Mouse (Mus musculus): ENCODE data around the gene Gm11361. TPM values are rescaled to one million over a fixed set of nuclear protein-coding genes. Genes with fewer than 3 reads are reported as not detected.

Gene Gm11361
- 0.59 and 2.1 TPM in 2 replicates for polyA plus RNA-seq (2014; fragmentation: Nextera tagmentation; extraction: Ambion mirVana)

DNA sequence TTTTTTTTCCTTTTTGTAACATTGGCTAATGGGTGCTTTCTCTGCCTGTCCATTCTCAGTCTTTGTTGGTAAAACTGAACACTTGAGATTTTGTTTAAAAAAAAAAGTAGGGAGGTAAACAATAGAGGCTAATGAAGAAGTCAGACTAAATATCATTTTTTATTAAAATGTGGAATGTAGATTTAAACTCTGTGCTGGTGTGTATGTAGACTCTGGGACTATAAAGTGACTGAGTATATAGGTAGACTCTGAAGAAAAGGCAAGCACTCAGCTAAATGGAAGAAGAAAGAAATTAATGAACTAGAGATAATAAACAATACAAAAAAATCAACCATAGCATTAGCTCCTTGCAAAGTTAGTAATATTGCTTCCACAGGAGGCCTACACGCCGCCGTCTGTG, at the start of gene Gm11361:
TSS of gene Gm11361 (plus strand) at position 301 of the 400 bp plus-strand sequence.
- Histone ChIP-seq H3K27me3 (ENCODE audit: control insufficient read depth, insufficient read depth, low read length) (no peaks in the 10 kb centered on the region), H3K36me3 (replicated peaks; ENCODE audit: control insufficient read depth, insufficient read depth) (no peaks in the 10 kb centered on the region), H3K4me3 (replicated peaks; ENCODE audit: low read length) (no peak within 1 kb of the TSS), H3K4me2 (replicated peaks) (no peak within 1 kb of the TSS), H3K4me1 (replicated peaks; ENCODE audit: control insufficient read depth, insufficient read depth, low read length) (no peaks in the 10 kb centered on the region), H3K27ac (no peak within 1 kb of the TSS), H3K9ac (no peak within 1 kb of the TSS), H3K9me3 (ENCODE audit: control insufficient read depth, low read length) (no peaks in the 10 kb centered on the region)
- DNase-seq (ENCODE audit: low spot score) (no peak), ATAC-seq (ENCODE audit: low FRiP score) (no peak)
- 97% methylated on average over 3 of the region's 3 CpGs for WGBS

DNA sequence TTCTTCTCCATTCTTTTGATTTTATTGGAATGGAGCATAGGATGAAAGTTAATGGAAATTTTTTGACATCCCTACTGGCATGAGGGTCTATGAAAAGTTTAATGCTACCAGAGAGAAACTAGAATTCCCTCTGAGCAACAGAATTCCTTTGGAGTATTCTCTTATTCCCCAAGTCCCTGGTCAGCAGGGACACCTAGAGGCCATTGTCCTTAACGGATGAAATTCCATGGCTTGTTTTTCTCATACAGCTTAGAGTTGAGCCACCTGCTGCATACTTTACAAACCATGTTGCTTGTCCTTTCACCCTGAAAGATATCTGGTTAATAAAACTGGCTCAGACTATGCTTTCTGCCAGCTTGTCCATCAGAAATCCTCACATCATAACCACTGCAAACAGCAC, 7.1 kb downstream of the Gm11361 start:
- Histone ChIP-seq H3K27ac (no peak overlapping the region), H3K4me2 (replicated peaks) (no peak overlapping the region), H3K9me3 (ENCODE audit: control insufficient read depth, low read length) (no peaks in the 10 kb centered on the region), H3K4me1 (replicated peaks; ENCODE audit: control insufficient read depth, insufficient read depth, low read length) (no peaks in the 10 kb centered on the region), H3K4me3 (replicated peaks; ENCODE audit: low read length) (no peak overlapping the region), H3K36me3 (replicated peaks; ENCODE audit: control insufficient read depth, insufficient read depth) (no peaks in the 10 kb centered on the region), H3K9ac (no peak overlapping the region), H3K27me3 (ENCODE audit: control insufficient read depth, insufficient read depth, low read length) (no peaks in the 10 kb centered on the region)
- WGBS: 19% methylated on average over 1 of the region's 1 CpGs
- ATAC-seq (ENCODE audit: low FRiP score) (no peak), DNase-seq (ENCODE audit: low spot score) (no peak)

DNA sequence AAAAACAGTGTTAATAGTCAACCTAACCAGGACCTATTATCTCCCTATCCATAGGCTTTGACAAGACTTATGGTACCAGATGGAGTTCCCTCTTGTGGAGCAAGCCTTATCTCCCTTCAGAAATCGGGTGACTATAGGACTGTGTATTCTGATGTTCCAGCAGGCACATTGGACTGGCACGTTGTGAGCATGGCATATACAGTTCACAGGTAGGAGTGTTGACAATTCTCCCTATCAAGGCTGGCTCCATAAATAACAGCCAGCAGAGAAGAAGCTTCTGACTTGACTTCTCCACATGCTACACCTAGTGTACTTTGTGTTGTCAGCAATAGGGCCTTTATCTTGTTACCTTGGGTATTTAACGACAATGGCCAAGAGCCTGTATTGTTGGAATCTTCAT, 30.0 kb downstream of the Gm11361 start:
- H3K27ac ChIP-seq: no peak overlapping the region
- no peak overlapping the region for H3K4me2 ChIP-seq (replicated peaks)
- H3K4me1 ChIP-seq (replicated peaks; ENCODE audit: control insufficient read depth, insufficient read depth, low read length): no peaks in the 10 kb centered on the region
- H3K9ac ChIP-seq: no peak overlapping the region
- no peaks in the 10 kb centered on the region for H3K27me3 ChIP-seq (ENCODE audit: control insufficient read depth, insufficient read depth, low read length)
- no peaks in the 10 kb centered on the region for H3K9me3 ChIP-seq (ENCODE audit: control insufficient read depth, low read length)
- no peak for ATAC-seq (ENCODE audit: low FRiP score)
- no peaks in the 10 kb centered on the region for H3K36me3 ChIP-seq (replicated peaks; ENCODE audit: control insufficient read depth, insufficient read depth)
- DNase-seq (ENCODE audit: low spot score): no peak
- no peak overlapping the region for H3K4me3 ChIP-seq (replicated peaks; ENCODE audit: low read length)
- 96% methylated on average over 3 of the region's 3 CpGs for WGBS

DNA sequence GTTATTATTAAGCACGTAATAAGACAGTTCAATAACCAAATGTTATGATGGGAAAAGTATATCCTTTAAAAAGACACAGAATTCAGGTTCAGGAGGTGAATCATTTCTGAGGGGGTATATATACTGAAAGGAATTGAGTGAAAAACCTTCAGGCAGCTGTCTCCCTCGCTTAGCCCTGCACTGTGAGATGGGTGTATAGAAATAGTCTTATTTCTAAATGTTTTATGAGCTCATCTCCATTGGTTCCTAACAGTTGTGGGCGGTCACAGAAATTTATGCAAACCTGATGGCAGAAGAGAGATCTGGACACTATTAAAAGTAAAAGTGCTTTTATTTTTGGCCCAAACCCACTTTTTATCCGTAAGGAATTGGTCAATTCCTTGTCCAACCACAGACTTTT, 36.9 kb downstream of the Gm11361 start:
- 66% methylated on average over 4 of the region's 4 CpGs for WGBS
- H3K27ac ChIP-seq: peak overlapping the region; percentile 70
- H3K36me3 ChIP-seq (replicated peaks; ENCODE audit: control insufficient read depth, insufficient read depth): no peaks in the 10 kb centered on the region
- DNase-seq (ENCODE audit: low spot score) (no peak), ATAC-seq (ENCODE audit: low FRiP score) (no peak)
- peaks cover 26% of the 10 kb centered on the region for H3K4me1 ChIP-seq (replicated peaks; ENCODE audit: control insufficient read depth, insufficient read depth, low read length)
- H3K27me3 ChIP-seq (ENCODE audit: control insufficient read depth, insufficient read depth, low read length): no peaks in the 10 kb centered on the region
- H3K4me3 ChIP-seq (replicated peaks; ENCODE audit: low read length): no peak overlapping the region
- no peak overlapping the region for H3K9ac ChIP-seq
- no peaks in the 10 kb centered on the region for H3K9me3 ChIP-seq (ENCODE audit: control insufficient read depth, low read length)
- H3K4me2 ChIP-seq (replicated peaks): peak overlapping the region; percentile 16; the same call in 1 of the 2 replicates

DNA sequence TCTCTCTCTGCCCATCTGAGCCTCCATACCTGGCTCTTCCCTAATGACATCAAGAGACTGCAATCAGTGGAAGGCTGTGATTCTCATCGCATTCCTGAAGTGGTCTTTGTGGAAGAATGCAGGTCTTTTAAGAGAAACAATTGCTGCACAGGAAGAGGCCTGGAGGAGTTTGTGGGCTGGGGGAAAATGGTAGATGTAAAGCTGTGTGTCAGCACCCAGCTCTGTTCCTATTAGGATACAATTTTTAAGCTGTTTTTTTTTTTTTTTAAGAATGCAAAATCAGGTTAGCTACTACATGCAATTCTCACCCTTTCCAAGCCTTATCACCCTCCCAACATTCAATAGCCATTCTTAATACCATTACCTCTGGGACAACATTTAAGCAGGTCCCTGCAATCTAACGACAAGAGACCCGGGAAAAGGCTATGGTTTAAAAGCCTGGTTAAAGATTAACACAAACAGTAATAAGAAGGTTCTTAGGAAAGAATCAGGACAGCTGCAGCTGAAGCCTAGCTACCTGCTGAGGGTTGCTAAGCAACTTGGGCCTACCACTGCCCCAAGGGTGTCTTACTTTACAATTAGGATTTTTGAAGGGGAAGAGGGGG, 37.5 kb downstream of the Gm11361 start:
- Histone ChIP-seq H3K4me2 (replicated peaks) (peak overlapping the region; percentile 16), H3K27ac (peak overlapping the region; percentile 70), H3K36me3 (replicated peaks; ENCODE audit: control insufficient read depth, insufficient read depth) (no peaks in the 10 kb centered on the region), H3K4me1 (replicated peaks; ENCODE audit: control insufficient read depth, insufficient read depth, low read length) (peaks cover 26% of the 10 kb centered on the region), H3K9me3 (ENCODE audit: control insufficient read depth, low read length) (no peaks in the 10 kb centered on the region), H3K9ac (no peak overlapping the region), H3K4me3 (replicated peaks; ENCODE audit: low read length) (no peak overlapping the region), H3K27me3 (ENCODE audit: control insufficient read depth, insufficient read depth, low read length) (no peaks in the 10 kb centered on the region)
- ATAC-seq (ENCODE audit: low FRiP score): peak; percentile 87
- WGBS: 1% methylated on average over 3 of the region's 3 CpGs
- DNase-seq (ENCODE audit: low spot score): peak; percentile 69

DNA sequence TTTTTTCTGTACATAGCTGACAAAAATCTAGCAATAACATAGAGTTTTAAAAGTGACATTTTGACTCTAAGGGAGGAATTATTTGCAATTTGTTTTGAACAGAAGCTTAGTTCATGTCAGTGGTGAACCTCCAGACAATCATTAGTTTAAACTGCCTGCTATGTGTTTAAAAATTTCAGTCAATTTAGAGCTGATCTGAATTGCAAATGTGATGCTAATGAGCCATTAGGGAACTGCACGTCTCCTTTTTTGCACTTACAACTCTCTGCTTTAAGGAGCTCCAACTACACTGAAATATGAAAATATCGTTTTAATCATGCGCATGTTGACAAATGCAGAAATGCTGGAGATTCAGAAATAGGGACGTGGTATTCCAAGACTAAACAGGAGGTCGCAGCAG, 38.2 kb downstream of the Gm11361 start:
- WGBS: 26% methylated on average over 5 of the region's 5 CpGs
- peak; percentile 77 for ATAC-seq (ENCODE audit: low FRiP score)

DNA sequence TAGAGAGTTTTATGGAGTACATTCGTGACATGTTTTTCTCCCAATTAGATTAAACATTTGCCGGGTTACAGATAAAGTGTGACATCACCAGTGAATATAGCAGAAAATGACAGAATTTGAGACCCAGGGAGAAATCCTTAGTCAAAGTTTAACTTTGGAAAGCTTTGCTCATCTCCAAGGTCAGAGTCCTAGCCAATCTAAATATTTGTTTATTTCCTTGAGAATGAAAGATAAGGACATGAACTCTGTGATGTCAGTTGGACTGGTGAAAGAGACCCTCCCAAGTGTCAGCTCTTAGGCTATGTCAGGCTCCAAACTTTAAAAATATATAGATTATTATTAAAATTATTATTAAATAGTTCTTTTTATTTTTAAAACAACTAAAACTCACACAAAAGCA, 39.8 kb downstream of the Gm11361 start:
- Histone ChIP-seq H3K9me3 (ENCODE audit: control insufficient read depth, low read length) (no peaks in the 10 kb centered on the region), H3K4me2 (replicated peaks) (no peak overlapping the region), H3K9ac (no peak overlapping the region), H3K27me3 (ENCODE audit: control insufficient read depth, insufficient read depth, low read length) (no peaks in the 10 kb centered on the region), H3K4me3 (replicated peaks; ENCODE audit: low read length) (no peak overlapping the region), H3K4me1 (replicated peaks; ENCODE audit: control insufficient read depth, insufficient read depth, low read length) (peaks cover 26% of the 10 kb centered on the region), H3K36me3 (replicated peaks; ENCODE audit: control insufficient read depth, insufficient read depth) (no peaks in the 10 kb centered on the region), H3K27ac (no peak overlapping the region)
- WGBS: 93% methylated on average over 2 of the region's 2 CpGs
- ATAC-seq (ENCODE audit: low FRiP score) (no peak), DNase-seq (ENCODE audit: low spot score) (no peak)

More for the DNA sequence above, 38.2 kb downstream of the Gm11361 start:
- Histone ChIP-seq H3K27me3 (ENCODE audit: control insufficient read depth, insufficient read depth, low read length) (no peaks in the 10 kb centered on the region), H3K9ac (no peak overlapping the region), H3K4me2 (replicated peaks) (peak overlapping the region; percentile 19), H3K4me1 (replicated peaks; ENCODE audit: control insufficient read depth, insufficient read depth, low read length) (peaks cover 26% of the 10 kb centered on the region), H3K9me3 (ENCODE audit: control insufficient read depth, low read length) (no peaks in the 10 kb centered on the region), H3K4me3 (replicated peaks; ENCODE audit: low read length) (no peak overlapping the region), H3K27ac (peak overlapping the region; percentile 70), H3K36me3 (replicated peaks; ENCODE audit: control insufficient read depth, insufficient read depth) (no peaks in the 10 kb centered on the region)
- peak; percentile 63 for DNase-seq (ENCODE audit: low spot score)

DNA sequence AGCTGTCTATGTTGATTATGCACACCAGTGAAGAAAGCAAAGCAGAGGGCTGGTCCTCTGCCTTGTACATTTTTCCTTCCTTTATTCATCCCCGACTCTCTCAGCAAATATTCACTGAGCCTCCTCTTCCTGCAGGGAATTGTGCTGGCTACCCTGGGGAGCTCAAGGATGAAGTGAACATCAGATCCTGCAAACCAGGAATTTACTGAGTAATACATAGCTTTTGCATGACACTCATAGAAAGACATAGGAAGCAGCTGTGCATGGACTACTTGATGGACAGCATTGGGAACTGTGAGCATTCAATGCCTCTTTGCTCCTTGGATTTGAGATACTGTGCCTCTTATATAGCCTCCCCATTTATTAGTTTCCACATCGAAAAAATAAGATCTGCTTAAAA, 40.2 kb downstream of the Gm11361 start:
- ATAC-seq (ENCODE audit: low FRiP score): no peak
- DNase-seq (ENCODE audit: low spot score): no peak
- no peak overlapping the region for H3K9ac ChIP-seq
- H3K36me3 ChIP-seq (replicated peaks; ENCODE audit: control insufficient read depth, insufficient read depth): no peaks in the 10 kb centered on the region
- no peak overlapping the region for H3K27ac ChIP-seq
- no peaks in the 10 kb centered on the region for H3K27me3 ChIP-seq (ENCODE audit: control insufficient read depth, insufficient read depth, low read length)
- no peak overlapping the region for H3K4me3 ChIP-seq (replicated peaks; ENCODE audit: low read length)
- H3K9me3 ChIP-seq (ENCODE audit: control insufficient read depth, low read length): no peaks in the 10 kb centered on the region
- WGBS: 53% methylated on average over 2 of the region's 2 CpGs
- H3K4me1 ChIP-seq (replicated peaks; ENCODE audit: control insufficient read depth, insufficient read depth, low read length): peaks cover 26% of the 10 kb centered on the region
- no peak overlapping the region for H3K4me2 ChIP-seq (replicated peaks)

All from hindbrain, embryonic 14.5 days (tissue).